Mouse (Mus musculus): ENCODE results near the gene Cul5. TPM values are rescaled to one million over a fixed set of nuclear protein-coding genes. Genes with fewer than 3 reads are reported as not detected.

The Cul5 gene
- 10 to 100 TPM; 25.4 to 61.7 (median 44.6) TPM for total RNA-seq (2018; cell fraction: chromatin; rRNA removed)
- total RNA-seq (2018; cell fraction: cytosol; rRNA removed): 10 to 100 TPM; 19.5 to 29.0 (median 23.9) TPM
- total RNA-seq (2018; cell fraction: nucleus; rRNA removed): 10 to 100 TPM; 17.0 to 60.2 (median 32.4) TPM
- polyA plus RNA-seq (2018): 12.7 to 19.8 TPM (median 18.2 TPM) in 3 replicates

DNA sequence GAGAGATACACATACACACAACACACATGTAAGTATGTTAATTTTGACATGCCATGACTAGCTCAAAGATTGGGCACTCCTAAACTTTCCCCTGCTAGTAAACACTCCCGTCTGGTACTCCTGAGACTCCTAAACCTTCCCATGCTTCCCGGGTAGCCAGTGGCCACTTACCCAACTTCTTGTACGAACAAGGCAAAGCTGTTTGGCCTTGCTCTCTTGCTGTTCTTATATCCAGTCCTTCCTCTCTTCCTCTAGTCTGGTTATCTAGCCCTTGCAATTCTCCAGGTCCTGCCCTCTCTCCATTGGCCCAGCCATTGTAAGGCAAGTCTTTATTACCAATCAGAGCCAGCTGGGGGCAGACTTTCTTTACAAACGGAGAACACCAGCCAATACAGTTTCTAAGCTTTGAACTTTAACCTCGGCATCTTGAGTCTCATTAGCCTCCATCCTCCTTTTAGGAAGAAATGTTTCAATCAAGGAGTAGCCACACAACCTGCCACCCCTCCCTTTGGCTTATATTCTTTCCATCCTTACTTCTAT, at the start of gene Cul5:
Gene Cul5 (minus strand): TSS at position 335 of the 540 bp plus-strand sequence.
- WGBS (ENCODE audit: missing documents): 73% methylated on average over 5 of the region's 5 CpGs
- H3K27ac ChIP-seq: no peak within 1 kb of the TSS
- H3K36me3 ChIP-seq (ENCODE audit: inconsistent target): no peaks in the 10 kb centered on the region
- H3K79me2 ChIP-seq (ENCODE audit: inconsistent target): peaks cover 21% of the 10 kb centered on the region
- H3K4me3 ChIP-seq (ENCODE audit: inconsistent target): no peak within 1 kb of the TSS

DNA sequence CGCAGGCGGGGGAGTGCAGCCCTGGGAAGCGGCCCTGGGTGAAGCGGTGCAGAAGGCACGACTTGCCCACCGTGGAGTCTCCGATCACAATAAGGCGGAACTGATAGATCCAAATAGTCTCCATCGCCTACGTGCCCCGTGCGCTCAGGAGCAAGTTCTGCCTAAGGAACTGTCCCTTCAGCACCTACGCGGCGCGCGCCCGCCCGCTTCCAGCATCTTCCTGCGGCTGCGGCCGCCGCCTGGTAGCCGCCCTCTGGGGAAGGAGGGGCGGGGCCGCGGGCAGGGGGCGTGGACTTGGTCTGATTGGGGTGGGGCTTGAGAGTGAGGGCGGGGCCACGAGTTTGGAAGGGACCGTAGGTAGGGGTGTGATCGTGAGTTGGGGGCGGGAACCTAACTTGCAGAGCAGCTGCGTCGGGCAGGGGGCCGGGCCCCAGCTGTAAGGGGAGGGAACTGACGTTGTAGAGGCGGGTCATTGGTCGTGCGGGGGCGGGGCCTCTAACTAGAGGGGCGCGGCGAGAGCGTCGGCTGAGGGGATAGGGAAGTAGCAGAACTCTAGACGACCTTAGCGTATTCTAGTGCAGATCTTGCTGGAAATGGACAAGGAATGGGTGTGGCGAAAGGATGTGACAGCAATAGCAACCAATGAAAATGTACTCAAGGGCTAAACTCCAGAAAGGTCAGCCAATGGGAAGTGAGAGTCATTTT, 36.3 kb upstream of the Cul5 start, which contains the start of gene Rab39:
Gene Rab39 (minus strand): TSS at position 241 of the 705 bp plus-strand sequence.
- Histone ChIP-seq H3K27ac (0 out of 2 replicates have a peak within 1 kb of the TSS, but pooled peaks have one; percentile 13), H3K4me3 (ENCODE audit: inconsistent target) (peak within 1 kb of the TSS; percentile 41), H3K36me3 (ENCODE audit: inconsistent target) (no peaks in the 10 kb centered on the region), H3K79me2 (ENCODE audit: inconsistent target) (no peaks in the 10 kb centered on the region)
- WGBS (ENCODE audit: missing documents): under 1% methylated on average over 47 of the region's 49 CpGs

DNA sequence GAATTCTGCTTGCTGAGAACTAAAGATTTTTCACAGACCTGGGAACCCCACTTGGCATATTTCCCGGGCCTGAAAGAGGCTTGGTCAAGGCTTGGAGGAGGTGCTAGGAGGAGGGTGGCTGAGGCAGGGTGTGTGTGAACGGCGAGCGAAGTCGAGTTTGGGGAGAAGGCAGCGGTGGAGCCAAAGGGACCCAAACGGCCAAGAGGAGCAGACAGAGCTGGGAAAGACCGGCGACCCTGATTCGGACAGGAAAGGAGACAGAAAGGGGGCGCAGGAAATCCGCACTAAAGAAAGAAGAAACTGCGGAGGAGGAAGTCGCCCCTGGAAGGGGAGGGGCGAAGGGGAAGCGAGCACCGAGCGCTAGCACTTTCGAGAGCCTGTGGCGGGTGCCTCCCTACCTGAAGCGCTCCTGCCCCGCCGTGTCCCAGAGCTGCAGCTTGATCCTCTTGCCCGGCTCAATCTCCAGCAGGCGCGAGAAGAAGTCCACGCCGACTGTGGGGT, 35.7 kb upstream of the Cul5 start:
- WGBS (ENCODE audit: missing documents): 2% methylated on average over 27 of the region's 28 CpGs
- Histone ChIP-seq H3K4me3 (ENCODE audit: inconsistent target) (peak overlapping the region; percentile 41), H3K79me2 (ENCODE audit: inconsistent target) (no peaks in the 10 kb centered on the region), H3K27ac (0 out of 2 replicates have a peak overlapping the region, but pooled peaks have one; percentile 13), H3K36me3 (ENCODE audit: inconsistent target) (no peaks in the 10 kb centered on the region)

DNA sequence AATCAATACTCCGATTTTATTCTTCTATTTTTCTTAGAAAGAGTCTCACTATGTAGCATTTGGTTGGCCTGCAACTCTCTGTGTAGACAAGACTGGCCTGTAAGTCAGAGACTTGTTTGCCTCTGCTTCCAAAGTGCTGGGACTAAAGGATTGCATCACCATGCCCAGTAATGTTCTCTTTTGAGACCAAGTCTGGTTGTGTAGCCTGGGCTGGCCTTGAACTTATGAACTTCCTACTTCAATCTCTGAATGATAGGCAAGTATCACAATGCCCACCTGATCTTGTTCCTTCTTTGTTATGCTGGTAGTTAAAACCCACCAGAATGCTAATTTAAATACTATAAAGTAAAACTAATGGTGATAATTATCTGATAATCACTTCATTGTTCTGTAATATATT, 33.2 kb upstream of the Cul5 start:
- WGBS (ENCODE audit: missing documents): 88% methylated on average over 1 of the region's 1 CpGs
- H3K36me3 ChIP-seq (ENCODE audit: inconsistent target): no peaks in the 10 kb centered on the region
- no peak overlapping the region for H3K4me3 ChIP-seq (ENCODE audit: inconsistent target)
- H3K27ac ChIP-seq: no peak overlapping the region
- no peaks in the 10 kb centered on the region for H3K79me2 ChIP-seq (ENCODE audit: inconsistent target)

DNA sequence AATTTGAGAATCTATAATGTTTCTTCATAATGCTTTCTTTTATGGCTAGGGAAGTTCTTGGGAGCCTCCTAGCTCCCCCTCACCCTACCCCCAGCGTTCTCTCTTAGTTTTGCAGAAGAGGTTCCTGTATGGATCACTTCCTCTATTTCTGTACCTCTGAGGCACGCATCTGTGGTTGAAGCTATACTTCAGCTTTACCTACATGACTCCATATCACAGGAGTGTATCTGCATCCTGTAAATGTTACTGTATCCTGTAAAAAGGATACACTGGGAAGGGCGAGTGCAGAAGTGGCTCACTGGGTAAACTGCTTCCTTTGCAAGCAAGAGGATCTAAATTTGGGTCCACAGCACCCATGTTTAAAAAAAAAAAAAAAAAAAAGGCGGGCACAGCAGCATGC, 30.7 kb upstream of the Cul5 start:
- 0% methylated on average over 4 of the region's 4 CpGs for WGBS (ENCODE audit: missing documents)
- no peak overlapping the region for H3K4me3 ChIP-seq (ENCODE audit: inconsistent target)
- no peaks in the 10 kb centered on the region for H3K36me3 ChIP-seq (ENCODE audit: inconsistent target)
- no peaks in the 10 kb centered on the region for H3K79me2 ChIP-seq (ENCODE audit: inconsistent target)
- H3K27ac ChIP-seq: no peak overlapping the region

DNA sequence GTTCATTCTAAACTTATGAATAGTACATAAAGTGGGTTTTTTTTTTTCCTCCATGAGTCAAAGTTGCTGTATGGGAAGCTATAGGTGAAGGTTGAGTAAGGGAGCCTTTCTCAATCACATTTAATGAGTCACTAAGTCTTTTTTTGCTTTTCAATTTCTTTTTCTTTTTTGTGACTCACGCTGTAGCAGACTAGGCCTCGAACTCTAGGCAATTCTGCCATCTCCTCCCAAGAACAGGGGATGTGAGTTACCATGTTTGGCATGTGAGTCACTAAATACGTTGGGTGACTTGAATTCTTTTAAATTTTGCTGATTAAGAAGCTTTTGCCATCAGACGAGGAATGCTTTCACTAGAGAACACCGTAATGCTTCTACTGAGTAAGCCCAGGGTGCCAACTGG, 26.0 kb upstream of the Cul5 start:
- H3K79me2 ChIP-seq (ENCODE audit: inconsistent target): no peaks in the 10 kb centered on the region
- no peak overlapping the region for H3K4me3 ChIP-seq (ENCODE audit: inconsistent target)
- H3K36me3 ChIP-seq (ENCODE audit: inconsistent target): no peaks in the 10 kb centered on the region
- no peak overlapping the region for H3K27ac ChIP-seq
- WGBS (ENCODE audit: missing documents): 63% methylated on average over 5 of the region's 5 CpGs

DNA sequence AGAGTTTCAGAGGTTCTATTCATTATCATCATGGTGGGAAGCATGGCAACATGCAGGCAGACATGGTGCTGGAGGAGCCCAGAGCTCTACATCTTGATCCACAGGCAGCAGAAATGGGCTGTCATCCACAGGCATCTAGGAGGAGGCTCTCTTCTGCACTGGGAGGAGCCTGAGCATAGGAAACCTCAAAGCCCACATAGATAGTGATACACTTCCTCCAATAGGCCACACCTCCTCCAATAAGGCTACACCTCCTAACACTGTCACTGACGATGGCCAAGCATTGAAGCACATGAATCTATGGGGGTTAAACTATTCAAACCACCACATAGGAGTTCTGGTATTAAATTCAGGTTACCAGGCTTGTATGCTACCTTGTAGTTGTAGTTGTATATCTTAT, 23.9 kb upstream of the Cul5 start:
- no peaks in the 10 kb centered on the region for H3K36me3 ChIP-seq (ENCODE audit: inconsistent target)
- WGBS (ENCODE audit: missing documents): 0% methylated on average over 1 of the region's 1 CpGs
- no peak overlapping the region for H3K4me3 ChIP-seq (ENCODE audit: inconsistent target)
- H3K27ac ChIP-seq: no peak overlapping the region
- no peaks in the 10 kb centered on the region for H3K79me2 ChIP-seq (ENCODE audit: inconsistent target)

DNA sequence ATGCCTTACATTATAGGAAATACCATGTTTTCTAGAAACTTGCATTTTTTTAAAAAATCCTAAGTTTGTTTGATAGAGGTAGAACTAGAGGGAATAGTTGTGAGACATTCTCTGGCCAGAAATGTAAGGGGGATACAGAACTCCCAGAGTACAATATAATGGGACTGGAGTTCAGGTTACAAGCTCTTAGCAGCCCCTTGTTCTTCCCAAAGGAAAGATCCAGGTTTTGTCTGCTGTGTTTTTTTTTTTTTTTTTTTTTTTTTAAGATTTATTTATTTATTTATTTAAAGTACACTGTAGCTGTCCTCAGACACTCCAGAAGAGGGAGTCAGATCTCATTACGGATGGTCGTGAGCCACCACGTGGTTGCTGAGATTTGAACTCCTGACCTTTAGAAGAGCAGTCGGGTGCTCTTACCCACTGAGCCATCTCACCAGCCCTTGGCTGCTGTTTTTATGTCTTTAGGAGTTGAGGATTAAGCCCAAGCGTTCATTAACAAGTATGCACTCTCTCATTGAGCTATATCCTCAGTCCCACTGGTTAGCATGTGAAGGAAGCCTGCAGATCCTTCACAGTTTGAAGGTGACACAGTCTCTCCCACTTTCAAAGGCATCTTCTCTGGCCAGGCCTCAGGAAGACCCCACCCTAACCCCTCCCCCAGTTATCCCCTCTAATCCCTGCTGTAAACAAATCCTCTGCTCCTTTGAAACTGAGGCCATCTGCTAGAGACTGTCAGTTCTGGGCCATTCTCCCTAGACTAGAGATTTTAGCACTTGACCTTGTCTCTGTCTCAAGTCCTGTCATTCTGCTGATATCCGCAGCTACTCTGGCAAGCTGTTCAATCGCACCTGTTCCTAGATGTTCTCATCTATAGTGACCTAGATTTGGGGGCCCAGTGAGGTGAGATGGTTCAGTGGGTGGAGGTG, 22.2 kb upstream of the Cul5 start:
- H3K36me3 ChIP-seq (ENCODE audit: inconsistent target): no peaks in the 10 kb centered on the region
- H3K79me2 ChIP-seq (ENCODE audit: inconsistent target): no peaks in the 10 kb centered on the region
- WGBS (ENCODE audit: missing documents): 76% methylated on average over 3 of the region's 7 CpGs
- H3K27ac ChIP-seq: no peak overlapping the region
- no peak overlapping the region for H3K4me3 ChIP-seq (ENCODE audit: inconsistent target)

DNA sequence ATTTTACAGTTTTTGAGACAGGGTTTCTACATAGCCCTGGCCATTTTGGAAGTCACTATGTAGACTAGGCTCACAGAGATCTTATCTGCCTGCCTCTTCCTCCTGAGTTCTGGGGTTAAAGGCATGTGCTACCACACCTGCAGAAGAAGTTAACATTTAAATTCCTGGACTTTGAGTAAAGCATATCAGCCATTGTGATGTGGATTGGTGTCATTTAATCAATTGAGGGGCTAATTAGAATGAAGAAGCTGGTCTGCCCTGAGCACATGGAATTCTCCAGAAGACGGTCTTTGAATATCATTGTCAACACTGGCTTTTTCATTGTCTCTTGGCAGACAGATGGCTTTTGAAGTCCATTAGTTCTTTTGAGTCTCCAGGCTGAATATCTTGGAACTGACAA, 11.0 kb upstream of the Cul5 start:
- 100% methylated on average over 1 of the region's 1 CpGs for WGBS (ENCODE audit: missing documents)
- no peak overlapping the region for H3K4me3 ChIP-seq (ENCODE audit: inconsistent target)
- H3K27ac ChIP-seq: no peak overlapping the region
- no peaks in the 10 kb centered on the region for H3K79me2 ChIP-seq (ENCODE audit: inconsistent target)
- no peaks in the 10 kb centered on the region for H3K36me3 ChIP-seq (ENCODE audit: inconsistent target)

DNA sequence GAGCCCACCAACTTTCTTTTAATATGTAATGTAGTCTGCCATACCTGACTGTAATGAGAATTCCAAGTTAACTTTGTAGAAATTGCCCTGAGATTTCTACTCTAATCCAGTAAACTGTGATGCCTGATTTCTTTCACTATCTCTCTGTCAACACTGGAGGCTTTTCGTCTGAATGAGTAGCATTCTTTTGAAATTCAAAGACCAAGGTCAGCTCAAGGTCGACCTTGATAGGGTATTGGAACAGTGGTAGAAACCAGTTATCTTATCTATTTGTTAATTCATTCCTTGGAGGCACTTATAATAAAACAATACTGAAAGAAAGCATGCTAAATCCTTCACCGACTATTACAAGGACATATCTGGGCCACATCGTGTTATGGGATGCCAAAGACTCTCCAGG, 7.1 kb upstream of the Cul5 start:
- Histone ChIP-seq H3K27ac (no peak overlapping the region), H3K4me3 (ENCODE audit: inconsistent target) (no peak overlapping the region), H3K36me3 (ENCODE audit: inconsistent target) (no peaks in the 10 kb centered on the region), H3K79me2 (ENCODE audit: inconsistent target) (no peaks in the 10 kb centered on the region)
- WGBS (ENCODE audit: missing documents): 80% methylated on average over 4 of the region's 4 CpGs

DNA sequence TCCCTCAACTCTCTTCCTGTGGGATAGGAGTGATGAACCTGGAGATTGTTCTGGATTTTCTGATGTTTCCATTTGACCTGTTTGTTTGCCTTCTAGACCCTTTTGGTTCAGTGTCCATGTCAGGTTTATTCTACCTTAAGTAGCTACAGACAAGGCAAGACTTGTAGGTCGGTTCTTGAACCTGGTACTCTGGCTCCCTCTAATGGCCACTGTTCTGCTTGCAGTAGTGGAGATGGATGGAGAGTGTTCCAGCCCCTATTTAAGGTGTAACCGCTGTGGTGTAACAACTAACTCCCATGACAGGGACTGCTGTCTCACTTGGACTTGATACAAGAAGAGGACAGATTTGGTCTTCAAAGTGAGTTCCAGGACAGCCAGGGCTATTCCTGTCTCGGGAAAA, 3.8 kb upstream of the Cul5 start:
- Histone ChIP-seq H3K79me2 (ENCODE audit: inconsistent target) (no peaks in the 10 kb centered on the region), H3K4me3 (ENCODE audit: inconsistent target) (no peak overlapping the region), H3K27ac (no peak overlapping the region), H3K36me3 (ENCODE audit: inconsistent target) (no peaks in the 10 kb centered on the region)
- WGBS (ENCODE audit: missing documents): 25% methylated on average over 2 of the region's 3 CpGs

DNA sequence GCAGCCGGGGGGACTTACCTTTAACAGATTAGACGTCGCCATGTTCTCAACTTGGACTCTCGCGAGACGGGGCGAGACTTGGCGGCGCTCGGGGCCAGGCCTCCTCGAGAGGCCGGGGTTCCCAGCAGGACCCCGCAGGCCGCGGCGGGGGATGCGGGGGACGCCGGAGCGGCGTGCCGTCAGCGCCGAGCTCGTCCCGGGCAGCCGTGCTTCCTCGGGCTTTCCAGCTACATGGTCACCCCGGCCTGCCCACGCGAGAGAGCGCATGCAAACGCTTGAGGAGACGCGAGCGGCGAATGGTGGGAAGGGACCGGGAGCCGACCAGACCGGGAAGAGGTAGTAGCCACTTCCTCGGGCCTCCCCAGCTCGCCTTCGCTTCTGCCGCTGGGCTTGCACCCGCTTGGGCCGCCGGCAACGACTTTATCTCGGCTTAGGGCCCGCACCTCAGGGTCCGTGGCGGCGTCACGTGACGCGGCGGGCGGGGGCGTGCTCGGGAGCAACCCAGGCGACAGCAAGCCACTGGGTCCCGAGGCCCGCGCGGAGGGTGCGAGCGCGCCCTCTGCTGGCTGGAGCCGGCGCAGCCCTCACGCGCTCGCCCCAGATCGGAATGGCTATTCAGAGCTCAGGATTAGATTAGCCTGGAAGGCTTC, 2.7 kb downstream of the Cul5 start:
- under 1% methylated on average over 71 of the region's 74 CpGs for WGBS (ENCODE audit: missing documents)
- Histone ChIP-seq H3K36me3 (ENCODE audit: inconsistent target) (no peaks in the 10 kb centered on the region), H3K27ac (peak overlapping the region; percentile 45; the same call in 1 of the 2 replicates), H3K4me3 (ENCODE audit: inconsistent target) (peak overlapping the region; percentile 70), H3K79me2 (ENCODE audit: inconsistent target) (peaks cover 47% of the 10 kb centered on the region)

DNA sequence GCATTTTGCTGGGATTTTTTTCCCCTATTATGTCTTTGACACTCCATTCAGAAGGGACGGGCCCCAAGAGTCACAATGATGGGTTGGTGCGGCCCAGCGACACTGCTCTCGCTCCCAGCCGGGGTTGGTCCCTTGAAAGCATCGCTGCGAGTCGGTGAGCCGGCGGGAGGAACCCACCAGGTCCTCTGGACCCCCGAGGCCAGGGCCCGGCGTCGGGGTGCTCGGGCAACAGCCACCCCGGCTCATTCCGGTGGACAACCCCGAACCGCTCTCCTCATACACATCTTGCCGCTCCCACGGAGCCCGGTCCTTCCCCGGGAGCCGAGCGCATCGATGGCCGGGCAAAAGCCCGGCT, 3.2 kb downstream of the Cul5 start:
- Histone ChIP-seq H3K27ac (0 out of 2 replicates have a peak overlapping the region, but pooled peaks have one; percentile 15), H3K36me3 (ENCODE audit: inconsistent target) (no peaks in the 10 kb centered on the region), H3K4me3 (ENCODE audit: inconsistent target) (peak overlapping the region; percentile 70), H3K79me2 (ENCODE audit: inconsistent target) (peaks cover 52% of the 10 kb centered on the region)
- 0% methylated on average over 24 of the region's 28 CpGs for WGBS (ENCODE audit: missing documents)

DNA sequence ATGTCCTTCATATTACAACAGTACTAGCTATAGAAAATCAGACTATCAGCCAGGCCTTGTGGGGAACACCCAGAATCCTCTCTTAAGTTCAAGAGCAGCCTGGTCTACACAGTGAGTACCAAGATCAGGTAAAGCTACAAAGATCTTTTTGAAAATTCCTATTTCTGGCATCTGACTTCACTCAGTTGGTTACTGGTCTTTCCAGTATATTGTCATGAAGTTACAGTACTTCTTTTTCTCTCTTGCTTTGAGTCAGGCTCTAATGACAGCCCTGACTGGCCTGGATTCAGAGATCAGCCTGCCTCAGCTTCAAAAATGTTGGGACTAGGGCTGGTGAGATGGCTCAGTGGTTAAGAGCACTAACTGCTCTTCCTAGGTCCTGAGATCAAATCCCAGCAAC, 4.4 kb downstream of the Cul5 start:
- Histone ChIP-seq H3K27ac (no peak overlapping the region), H3K4me3 (ENCODE audit: inconsistent target) (no peak overlapping the region), H3K36me3 (ENCODE audit: inconsistent target) (no peaks in the 10 kb centered on the region), H3K79me2 (ENCODE audit: inconsistent target) (peaks cover 64% of the 10 kb centered on the region)
